Mouse (Mus musculus) CD4-positive, CD25-positive, alpha-beta regulatory T cell, adult 4 months (primary cell): ENCODE results near the gene Rnf187. TPM values are rescaled to one million over a fixed set of nuclear protein-coding genes. Genes with fewer than 3 reads are reported as not detected.

Experiments used
- ATAC-seq: one replicate; pipeline ENCODE4 v1.8.0; 2017
- polyA plus RNA-seq, 2 experiments: library from polyadenylated mRNA; unstranded; fragments of 100-300 nt; shearing (Covaris generic); gene quantifications; one replicate each; pipeline ENCODE4 v1.2.1; 2017

Rnf187 gene
- polyA plus RNA-seq, 2 experiments from 2014 or later: 10.0 to 18.7 TPM

DNA sequence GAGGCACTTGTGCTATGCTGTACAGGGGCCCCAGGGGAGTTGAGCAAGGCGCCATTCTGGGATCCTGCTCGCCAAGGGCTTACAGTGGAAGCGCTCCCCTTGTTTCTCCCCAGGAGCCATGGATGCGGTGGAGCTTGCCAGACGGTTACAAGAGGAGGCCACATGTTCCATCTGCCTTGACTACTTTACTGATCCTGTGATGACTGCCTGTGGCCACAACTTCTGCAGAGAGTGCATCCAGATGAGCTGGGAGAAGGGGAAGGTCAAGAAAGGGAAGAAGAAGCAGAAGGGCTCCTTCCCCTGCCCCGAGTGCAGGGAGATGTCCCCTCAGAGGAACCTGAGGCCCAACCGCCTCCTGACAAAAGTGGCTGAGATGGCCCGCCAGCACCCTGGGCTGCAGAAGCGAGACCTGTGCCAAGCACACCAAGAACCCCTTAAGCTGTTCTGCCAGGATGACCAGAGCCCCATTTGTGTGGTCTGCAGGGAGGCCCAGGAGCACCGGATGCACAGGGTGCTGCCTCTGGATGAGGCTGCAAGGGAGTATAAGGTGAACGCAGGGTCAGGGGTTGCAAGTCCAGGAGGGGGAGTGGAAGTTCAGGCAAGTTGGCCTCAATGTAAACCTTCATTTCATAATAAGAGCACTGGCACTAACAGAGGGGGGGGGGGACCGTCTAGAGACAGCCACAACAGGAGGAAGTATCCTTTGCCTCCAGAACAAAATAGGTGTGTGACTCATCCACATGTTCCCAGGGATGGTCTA lies 26.5 kb upstream of the Rnf187 start:
- no peak for ATAC-seq

DNA sequence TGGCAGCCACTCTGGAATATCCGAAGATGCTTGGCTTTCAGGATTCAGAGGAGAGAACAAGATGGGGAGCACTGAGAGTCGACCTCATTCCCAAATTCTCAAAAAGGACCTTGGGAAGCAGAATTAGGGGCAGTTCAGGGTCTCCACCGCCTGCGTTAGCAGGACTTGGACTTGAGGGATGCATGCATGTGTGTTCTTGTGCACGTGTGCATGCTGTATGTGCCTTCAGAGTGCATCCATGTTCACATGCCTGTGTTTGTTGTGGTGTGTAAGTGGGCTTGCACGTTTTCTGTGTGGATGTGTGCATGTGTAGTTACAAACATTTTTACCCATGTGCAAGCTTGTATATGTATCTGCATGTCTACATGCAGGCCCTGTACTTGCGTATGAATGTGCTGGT lies 25.5 kb upstream of the Rnf187 start:
- no peak for ATAC-seq

DNA sequence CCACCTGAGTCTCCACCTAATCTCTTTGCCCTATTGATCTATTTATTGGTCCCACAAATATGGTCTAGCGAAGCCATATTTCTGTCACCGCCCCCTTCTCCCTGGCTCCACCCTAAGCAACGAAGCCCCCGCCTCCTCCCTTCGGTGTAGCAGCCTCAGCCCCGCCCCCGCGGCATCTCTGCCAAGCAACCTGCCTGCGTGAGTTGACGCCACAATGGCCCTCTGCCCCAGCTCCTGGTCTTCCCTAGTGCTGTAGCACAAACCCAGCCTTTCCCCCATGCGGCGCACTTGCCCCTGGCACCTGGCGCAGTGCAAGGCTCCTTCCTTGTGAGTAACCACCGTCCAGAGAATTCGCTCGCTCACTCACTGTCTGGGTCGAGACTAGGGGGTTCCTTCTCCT lies 24.8 kb upstream of the Rnf187 start:
- no peak for ATAC-seq

DNA sequence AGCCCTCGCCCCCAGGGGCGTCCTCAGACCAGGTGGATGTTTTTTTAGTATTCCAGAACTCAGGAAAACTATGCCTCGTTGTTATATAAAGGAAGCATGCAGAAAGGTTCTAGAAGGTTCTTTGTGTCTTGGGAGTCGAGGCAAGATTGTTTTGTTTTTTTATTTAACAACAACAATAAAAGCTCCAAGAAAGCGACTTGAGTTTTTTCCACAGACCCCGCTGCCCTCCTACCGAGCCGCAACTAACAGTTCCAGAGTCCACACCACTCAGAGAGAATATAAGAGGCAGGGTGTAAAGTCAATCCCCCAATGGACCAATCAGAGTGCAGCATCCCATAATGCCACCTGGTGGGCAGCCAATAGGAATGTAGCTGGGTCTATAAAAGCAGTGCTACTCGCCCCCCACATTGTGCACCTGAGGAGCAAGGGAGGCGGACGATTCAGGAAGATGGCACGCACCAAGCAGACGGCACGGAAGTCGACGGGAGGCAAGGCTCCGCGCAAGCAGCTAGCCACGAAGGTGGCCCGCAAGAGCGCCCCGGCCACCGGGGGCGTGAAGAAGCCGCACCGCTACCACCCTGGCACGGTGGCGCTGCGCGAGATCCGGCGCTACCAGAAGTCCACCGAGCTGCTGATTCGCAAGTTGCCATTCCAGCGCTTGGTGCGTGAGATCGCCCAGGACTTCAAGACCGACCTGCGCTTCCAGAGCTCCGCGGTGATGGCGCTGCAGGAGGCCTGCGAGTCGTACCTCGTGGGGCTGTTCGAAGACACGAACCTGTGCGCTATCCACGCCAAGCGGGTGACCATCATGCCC lies 22.9 kb upstream of the Rnf187 start:
- ATAC-seq: no peak

DNA sequence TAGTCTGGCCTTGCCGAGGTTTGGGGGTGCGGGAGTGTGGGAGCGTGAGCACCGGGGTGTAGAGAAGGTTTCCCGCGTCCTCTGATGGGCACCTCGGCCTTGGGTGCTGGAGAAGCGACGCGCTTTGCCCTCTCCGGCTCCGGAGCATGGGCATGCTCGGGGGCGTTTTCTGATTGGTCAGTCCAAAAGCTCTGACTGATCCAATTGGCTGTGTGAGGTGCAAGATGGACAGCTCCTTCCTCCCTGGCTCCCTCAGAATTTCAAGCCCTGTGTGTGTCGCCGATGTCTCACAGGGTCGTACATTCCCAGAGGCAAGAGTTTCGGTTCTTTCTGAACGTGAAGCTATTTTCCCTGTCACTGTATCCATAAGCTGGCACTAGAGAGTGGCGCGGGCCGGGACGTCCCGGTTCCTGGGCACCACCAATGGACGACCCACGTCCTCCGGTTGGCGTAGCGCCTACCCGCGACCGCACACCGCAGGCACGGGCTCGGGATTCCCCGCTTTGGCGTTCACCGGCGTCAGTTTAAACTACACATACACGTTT lies 21.3 kb upstream of the Rnf187 start:
- peak; percentile 91 for ATAC-seq

DNA sequence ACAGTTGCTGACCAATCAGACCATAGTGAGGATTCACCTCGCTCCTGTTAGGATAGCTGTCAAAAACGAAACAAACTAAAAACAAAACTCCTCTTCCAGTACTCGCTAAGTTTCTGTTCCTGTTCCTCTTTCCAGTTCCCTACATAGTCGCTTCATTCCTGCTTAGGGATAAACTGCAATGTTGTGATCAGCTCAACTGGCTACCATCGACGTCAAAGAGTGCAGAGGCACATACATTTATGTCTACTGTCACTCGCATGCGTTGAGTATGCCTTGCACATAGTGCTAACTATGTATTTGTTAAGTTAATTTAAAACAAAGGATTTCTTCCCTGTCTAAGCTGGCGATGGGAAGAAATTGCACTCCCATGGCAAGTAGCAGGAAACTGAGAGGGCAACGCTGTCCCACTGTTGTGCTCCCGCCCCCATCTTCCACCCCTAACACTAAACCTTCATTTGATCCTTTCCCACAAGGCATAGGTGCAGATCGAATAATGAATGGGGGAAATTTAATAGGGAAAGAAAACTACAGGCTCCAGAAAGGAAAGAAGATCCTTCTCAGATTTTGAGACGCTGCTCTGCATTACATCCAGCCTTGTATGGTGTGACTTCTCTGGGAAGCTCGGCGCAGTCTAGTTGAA lies 20.6 kb upstream of the Rnf187 start:
- ATAC-seq: no peak

DNA sequence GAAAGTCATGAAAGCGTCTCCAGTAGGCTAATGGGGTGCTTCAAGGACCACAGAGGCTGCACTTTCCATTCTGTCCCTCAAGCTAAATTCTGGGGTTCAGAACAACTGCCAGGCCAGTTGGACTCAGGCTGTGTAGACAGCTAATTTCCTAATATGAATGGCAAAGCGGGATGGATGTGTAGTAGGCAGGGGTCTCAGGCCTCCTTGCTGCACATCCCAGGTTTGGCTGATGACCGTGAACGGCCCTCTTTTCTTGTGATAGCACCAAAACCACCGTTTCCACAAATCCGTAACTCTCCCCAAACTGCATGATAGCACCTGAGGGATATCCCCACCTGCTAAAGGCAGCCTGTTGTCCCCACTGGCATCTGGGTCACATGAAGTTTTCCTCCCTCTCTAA lies 19.8 kb upstream of the Rnf187 start:
- ATAC-seq: no peak

DNA sequence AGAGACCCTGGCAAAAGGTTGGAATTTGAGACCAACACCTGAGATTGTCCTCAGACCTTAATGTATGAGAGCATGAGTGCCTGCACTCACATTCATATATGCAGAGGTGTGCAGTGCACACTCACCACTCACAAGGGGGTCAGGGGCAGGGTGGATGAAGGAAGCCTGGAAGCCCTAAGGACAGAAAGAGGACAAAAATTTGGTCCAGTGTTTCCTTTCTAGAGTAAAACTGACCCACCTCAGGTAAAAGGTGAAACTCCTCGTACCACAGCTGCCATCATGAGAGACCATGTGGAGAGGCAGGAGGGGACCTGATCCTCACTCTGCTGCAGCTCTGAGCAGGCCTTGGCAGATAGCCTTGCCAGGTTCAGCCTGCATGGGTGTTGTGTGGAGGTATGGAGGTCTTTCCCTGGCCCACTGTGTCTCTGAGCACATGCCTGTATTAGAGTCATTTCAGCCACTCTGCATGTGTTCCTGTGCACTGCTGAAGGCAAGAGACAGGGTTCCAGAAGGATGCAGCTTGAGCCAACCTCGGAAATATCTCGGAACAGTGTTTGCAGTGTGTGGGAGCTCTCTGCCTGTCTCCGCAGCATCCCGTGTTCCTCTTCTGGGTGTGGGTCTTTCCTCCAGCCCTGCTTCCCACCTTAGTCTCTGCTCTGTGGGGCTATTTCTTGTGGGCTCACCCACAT lies 18.7 kb upstream of the Rnf187 start:
- no peak for ATAC-seq

DNA sequence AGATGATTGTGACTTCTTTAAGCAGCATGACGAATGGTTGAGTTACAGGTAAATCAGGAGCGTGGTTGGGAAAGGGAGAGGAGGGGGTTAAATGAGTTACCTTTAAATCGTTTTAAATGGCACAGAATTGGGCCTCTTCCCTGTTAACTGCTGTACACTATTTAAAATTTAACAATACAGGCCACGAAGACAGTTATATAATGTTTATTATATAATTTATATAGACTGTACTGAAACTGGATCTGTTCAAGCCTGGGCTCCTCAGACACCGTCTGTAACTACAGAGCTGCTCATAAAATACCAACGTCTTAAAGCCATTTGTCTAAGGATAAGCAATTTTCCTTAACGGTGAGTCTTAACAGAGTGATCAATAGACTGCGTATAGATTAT lies 17.1 kb upstream of the Rnf187 start:
- no peak for ATAC-seq

DNA sequence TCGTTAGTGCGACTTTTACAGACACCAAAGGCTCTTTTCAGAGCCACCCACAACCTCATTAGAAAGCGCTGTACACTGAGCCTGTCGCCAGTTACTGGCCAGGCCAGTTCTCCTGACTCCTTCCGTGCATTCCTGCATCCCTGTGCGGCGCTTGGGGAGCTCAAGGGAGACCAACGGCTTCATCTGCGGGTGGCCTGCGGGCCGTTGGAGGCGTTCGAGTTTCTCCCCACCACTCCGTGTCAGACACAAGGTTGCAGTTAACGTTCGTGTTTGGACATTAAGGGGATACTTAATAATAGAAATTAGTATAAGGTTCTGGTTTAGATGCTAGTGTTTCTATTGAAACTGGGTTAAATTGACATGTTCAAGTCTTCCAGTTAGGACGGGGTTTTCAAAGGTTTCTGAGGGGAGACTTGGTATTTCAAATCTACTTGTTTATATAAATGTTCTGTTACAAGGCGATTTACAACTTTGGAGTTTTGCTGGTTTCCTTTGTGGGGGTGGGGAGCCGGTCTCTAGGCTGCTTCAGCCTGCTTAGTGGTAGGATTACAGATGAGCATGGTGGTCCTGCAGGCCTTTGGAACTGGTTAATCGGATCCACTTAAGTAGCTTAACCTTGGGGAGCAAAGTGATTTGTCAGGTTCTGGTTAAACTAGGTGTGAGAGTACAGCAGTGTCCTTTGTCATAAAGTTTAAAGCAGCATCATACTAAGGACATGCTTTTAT lies 16.6 kb upstream of the Rnf187 start:
- ATAC-seq: peak; percentile 9

DNA sequence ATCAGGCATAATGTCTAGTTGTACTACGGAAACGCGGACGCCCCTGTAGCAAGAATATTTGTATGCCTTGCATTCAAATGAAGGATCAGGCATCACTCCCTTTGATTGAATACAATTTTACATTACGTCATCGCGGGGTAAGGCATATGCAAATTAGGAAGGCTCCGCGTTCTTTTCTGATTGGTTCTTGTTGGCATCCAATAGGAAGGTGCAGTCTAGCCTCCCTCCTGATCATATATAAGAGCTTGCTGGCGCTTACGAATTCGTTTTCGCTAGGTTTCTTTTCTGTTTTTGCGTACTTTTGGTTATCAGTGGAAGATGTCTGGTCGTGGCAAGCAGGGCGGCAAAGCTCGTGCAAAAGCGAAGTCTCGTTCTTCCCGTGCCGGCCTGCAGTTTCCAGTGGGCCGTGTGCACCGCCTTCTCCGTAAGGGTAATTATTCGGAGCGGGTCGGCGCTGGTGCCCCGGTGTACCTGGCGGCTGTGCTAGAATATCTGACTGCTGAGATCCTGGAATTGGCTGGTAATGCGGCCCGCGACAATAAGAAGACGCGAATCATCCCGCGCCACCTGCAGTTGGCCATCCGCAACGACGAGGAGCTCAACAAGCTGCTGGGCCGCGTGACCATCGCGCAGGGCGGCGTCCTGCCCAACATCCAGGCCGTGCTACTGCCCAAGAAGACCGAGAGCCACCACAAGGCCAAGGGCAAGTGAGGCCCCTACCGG lies 15.9 kb upstream of the Rnf187 start, which contains the start of the genes Hist3h2a and Trim17:
Hist3h2a (plus strand) TSS at position 266 of the 723 bp plus-strand sequence.
Trim17 (plus strand) TSS at position 266 of the 723 bp plus-strand sequence.
- ATAC-seq: peak; percentile 94

DNA sequence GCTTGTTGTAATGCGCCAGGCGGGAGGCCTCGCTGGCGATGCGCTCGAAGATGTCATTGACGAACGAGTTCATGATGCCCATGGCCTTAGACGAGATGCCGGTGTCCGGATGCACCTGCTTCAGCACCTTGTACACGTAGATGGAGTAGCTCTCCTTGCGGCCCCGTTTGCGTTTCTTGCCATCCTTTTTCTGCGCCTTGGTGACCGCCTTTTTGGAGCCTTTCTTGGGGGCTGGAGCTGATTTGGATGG lies 15.4 kb upstream of the Rnf187 start:
- ATAC-seq: peak; percentile 46

DNA sequence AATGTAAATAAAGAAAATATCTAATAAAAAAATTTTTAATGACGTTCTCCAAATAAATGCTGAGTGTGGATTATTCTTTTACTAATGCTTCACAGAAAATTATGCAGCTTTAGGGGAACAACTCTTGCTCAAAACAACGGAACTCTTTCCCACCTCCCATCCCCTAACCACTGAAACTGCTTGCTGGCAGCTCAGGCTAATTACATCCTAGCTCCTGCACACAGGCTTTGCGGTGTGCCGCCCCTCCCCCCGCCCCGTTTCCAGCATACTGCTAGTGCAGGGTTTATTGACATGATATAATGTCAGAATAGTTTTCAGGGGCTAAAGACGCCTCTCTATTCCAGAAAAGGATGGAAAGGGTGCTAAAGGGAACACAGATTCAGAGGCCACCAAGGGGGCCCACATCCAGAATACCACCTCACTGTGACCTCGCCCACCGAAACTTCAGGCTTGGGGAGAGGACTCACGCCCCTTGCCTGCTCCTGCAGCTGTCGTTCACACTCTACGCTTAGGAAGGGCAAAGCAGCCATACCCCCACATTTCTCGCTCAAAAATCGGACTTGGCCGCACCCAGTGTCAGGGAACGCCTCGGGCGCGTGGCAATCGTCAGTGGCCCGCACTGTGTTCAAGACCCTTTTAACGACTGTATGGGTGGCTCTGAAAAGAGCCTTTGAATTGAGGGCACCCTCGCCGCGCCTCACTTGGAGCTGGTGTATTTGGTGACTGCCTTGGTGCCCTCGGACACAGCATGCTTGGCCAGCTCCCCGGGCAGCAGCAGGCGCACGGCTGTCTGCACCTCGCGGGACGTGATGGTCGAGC lies 14.8 kb upstream of the Rnf187 start:
- ATAC-seq: peak; percentile 1

DNA sequence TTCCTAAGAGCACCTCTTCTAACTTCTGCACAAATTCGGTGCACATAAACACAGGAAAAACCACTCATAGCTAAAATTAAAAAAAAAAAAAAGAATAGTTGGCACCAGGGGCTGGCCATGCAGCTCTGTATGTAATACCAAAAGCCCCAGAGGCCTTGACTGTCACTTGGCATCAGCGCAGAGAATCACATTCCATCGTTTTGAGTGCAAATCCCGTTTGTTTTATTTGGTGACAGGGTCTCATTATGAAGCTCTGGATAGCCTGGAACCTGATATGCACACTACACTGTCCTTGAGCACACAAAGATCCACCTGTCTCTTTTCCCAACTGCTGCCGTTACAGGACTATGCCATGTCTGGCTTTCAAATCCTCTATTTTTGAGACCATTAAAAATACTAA lies 12.5 kb upstream of the Rnf187 start:
- ATAC-seq: no peak

DNA sequence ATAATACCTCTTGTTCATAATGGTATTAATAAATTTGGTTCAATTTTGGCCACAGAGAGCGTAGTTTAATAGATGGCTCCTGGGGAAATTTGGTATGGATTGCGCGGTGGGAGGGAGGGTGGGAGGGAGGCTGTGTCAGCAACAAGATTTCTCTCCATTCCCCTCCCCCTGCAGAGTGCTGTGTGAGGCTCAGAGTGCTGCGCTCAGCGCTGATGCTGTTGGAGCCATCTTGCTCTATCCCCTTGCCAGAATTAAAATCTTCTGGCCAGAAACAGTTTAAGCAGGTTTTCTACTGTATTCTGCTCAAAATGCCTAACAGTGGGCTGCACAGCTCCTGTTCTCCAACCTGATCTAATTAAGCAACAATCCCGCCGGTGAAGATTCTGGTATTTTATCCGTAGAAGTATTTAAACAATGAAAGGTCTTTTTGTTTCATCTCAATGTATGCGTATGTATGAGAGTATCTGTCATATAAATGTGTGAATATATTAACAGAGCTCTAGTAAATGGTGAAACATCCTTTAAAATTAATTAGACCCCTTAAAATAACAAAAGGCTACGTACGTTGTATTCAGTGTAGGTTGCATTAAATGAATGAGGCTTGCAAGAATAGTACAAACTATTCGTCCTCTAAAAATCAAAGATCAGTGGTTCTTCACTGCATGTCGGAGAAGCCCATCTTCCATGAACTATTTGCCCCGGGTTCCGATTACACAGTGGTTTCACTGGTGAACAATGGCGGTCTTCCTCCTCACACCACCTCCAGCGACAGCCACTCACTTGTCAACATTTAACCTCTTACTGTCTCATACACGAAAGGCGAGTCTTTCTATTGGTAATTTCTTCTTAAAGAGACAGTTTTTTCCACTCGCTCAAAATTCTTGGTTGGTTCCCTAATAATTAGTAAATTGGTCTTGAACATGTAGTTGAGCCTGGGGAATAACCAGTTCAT lies 11.0 kb upstream of the Rnf187 start:
- no peak for ATAC-seq

DNA sequence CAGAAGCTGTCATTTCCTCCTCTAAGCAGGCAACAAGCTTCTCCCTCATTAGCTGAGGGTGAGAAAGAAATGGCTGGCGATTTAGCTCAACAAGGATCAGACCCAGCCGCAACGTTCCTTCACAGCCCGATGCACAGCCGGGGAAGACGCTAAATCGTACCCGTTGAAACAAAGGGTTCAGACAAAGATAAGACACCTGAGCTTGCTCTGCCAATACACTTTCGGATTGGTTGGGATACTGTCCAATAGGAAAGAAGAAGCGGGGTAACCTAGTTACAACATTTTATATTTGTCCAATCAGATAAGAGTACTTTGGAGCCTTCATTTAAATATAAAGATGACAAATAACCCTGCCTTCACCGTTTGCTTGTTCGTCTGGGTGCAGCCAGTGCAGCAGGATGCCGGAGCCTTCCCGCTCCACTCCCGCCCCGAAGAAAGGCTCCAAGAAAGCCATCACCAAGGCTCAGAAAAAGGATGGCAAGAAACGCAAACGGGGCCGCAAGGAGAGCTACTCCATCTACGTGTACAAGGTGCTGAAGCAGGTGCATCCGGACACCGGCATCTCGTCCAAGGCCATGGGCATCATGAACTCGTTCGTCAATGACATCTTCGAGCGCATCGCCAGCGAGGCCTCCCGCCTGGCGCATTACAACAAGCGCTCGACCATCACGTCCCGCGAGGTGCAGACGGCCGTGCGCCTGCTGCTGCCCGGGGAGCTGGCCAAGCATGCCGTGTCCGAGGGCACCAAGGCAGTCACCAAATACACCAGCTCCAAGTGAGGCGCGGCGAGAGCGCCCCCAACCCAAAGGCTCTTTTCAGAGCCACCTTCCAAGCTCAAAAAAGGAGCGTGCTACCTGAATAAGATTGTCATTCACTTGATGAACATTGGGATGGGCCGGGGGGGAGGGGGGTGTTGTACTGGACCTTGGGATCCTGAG lies 10.1 kb upstream of the Rnf187 start, which contains the start of gene Hist3h2ba:
Hist3h2ba (plus strand) TSS at position 379 of the 938 bp plus-strand sequence.
- peak; percentile 94 for ATAC-seq

DNA sequence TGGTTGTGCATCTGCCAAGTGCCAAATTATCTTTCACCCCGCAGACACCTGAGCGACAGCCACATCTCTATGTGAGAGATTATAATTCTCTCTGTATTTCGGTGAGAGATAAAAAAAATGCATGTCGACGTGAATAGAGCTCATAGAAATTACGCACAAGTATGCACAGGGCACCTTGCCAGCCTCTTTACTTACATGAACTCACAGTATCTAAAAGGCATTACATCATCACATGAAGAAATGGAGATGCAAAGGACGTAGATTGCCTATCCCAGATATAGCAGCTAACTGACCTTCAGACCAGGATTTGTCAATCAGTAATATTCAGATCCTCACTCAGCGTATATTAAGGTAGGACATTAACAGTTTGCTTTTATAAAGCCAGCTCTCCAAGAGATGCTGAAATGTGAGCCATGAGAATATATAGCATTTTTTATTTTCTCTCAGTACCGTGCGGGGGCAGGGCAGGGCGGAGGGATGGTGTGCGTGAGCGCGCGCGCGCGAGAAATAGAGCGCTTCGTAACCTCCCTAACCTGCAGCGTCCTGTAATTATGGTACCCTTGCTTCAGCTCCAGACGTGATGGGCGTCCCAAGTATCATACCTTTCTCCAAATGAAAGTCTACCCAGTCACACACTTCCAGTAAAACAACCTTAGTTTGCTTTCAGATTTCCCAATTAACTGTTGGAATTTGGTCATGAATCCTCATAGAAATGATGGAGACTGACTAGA lies 9.2 kb upstream of the Rnf187 start:
- peak; percentile 38 for ATAC-seq
